Mouse (Mus musculus) ovary, adult 18-20 months (tissue): ENCODE results near the gene Slc1a2.

Experiments
- DNase-seq: peaks from one replicate; pipeline ENCODE4 v3.0.0; 2022; ENCODE audit warnings: low spot score, mixed read lengths

Slc1a2 gene

DNA sequence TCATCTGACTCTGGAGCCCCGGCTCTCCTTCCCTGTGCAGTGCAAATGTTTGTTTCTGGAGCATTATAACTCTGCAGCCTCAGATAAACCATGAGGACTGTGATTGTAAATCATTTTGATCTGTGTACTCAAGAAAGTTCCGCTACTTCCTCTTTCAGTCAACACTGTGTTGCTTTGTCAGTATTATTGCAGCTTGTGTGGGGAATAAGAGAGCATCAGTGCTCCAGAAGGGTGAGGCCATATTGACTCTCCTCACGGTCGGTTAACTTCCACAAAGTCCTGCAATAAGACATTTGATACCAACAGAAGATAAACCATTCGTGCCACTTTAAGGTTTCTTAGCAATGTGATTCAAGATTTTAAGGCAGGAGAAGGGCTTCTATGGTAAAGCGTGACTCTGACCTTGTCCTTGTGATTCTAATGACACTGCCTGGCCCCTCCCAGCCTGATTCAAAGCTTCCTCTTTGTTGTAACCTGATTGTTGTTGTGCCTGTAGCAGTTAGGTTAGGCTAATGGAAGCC lies 156.9 kb downstream of the Slc1a2 start:
- no peak for DNase-seq

DNA sequence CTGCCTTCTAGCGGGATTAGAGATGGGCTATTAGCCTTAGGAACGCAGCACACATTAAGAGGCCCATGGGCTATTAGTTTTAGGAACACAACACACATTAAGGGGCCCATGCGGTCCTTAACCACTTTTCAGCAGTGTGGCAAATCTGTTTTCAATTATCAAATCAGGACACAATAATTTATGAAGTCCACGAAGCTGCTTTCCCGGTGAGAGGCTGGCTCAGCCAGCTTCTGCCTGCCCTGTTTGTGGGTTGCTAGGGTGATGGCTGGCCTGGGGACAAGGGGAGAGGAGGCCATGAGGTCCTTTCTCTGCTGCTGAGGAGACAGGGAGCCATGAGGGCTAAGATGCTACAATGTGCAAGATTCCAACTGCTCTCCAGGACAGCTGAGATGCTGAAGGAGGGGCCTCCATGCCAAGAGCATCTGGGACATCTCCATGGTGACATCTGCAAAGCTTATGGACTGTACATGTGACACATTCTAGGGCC lies 161.8 kb downstream of the Slc1a2 start:
- no peak for DNase-seq

- DNase-seq, result no peak
Measured at GRCm38 (mm10) chr2:102820790-102821189, 162.3 kb downstream of the Slc1a2 start.

DNA sequence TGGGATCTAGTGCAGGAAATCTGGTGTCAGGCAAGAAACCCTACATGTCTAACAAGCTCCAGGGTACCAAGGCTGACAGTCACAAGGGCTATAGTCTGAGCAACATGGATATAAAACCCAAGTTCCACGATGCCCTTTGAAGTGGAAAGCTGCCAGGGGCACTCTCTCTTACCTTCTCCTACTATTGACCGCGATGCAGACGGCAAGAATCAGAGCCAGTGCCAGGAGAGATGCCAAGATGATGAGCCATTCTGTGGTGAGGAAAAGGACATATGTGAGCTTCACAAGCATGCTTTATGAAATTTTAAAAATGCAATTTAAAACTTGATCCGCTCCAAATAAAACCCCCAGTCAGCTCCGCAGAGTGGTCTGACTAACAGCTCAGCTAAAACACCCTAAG lies 163.6 kb downstream of the Slc1a2 start:
- no peak for DNase-seq

DNA sequence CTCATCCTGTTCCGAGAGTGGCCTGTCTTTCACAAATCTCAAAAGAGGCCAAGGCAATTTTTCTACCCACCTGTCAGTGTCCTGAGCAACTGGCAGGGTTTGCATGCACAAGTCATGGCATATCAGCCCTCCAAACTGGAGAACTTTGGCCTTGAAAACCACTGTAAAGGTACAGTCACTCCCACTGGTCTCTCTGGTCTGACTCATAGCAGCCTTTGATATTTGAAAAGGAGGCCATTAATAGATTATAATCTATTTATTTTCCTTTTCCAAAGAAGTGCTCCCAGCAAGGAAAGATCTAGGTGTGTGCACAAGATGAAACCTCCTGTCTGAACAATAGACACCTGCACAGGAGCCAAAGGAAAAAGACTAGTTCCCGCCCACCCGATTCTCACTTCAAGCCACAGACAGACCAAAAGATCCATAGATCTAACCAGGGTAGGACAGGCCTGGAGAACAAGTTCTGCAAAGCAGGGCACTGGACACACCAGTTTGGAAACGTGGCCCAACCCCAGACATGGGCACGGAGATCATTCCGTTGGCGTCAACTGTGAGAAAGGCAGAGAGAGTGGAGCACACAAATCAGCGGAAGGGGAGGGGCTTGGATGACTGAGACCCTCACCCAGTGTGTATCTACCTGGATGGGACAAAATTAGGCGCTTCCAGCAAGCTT lies 167.6 kb downstream of the Slc1a2 start:
- no peak for DNase-seq

DNA sequence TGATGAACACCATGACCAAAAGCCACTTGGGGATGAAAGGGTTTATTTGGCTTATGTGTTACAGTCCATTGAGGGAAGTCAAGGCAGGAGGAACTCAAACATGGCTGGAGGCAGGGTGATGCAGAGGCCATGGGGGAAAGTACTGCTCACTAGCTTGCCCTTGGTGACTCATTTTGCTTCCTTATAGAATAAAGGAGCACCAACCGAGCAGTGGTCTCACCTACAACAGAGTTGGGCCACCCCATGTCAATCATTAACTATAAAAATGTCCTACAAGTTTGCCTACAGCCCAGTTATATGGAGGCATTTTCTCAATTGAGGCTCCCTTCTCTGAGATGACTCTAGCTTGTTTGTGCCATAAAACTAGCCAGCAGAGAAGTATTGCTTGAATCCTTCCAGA lies 169.4 kb downstream of the Slc1a2 start:
- no peak for DNase-seq

- no peak for DNase-seq
Measured at GRCm38 (mm10) chr2:102828381-102828780, 169.9 kb downstream of the Slc1a2 start.

DNA sequence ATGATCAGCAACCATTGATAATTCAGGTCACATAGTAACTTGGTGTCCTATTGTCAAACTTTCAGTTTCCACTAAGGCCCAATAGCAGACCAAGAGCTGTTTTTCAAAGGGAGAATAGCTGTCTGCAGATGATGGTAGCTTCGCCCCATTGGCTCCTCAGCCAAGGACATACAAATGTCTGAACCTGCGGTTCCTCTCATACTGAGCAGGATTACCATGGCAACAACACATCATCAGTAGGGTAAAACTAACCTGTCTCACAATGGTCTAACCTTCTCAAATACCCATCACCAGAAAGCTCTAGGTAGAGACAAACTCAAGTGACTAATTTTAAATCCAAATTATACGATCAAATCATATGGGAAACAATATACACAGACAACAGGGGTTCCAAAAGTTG lies 170.7 kb downstream of the Slc1a2 start:
- peak; percentile 41 for DNase-seq

GRCm38 (mm10) chr2:102831547-102831946 lies 173.1 kb downstream of the Slc1a2 start:
- DNase-seq, result no peak

GRCm38 (mm10) chr2:102838179-102838578 lies 179.7 kb downstream of the Slc1a2 start:
- no peak for DNase-seq
